In the genomic region with DNA sequence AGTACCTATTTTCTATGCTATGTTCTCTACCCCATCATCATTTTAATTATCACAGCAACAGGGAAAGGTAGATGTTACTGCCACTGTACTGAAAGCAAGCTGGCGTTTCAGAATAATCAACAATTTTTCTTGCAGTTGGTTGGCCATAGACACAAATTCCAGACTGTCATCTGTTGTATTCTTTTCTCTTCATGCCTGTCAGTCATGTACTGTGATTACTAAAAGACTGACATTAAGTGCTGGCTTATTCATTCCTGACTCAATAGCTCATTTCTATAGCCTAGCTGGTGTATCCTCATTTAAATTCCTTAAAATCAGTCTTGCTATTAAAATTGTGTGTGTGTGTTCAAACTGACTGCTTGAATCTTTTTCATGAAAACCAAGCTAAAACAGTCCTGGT, we compare ENCODE assay signal across 24 mouse cellular contexts.
A peak's percentile ranks its signal among the peaks of the same experiment; 100 is the strongest.
DNase-seq lines count a peak whose midpoint lies in the region; ATAC-seq and TF ChIP-seq lines count a peak whose summit lies in the region.
"Had no signal": no experiment of that assay in that cellular context is flagged by ENCODE, and none has a peak within 500 bp of the region (broad histone marks: within the 10 kb centered on the region; RNA-seq: fewer than 3 reads in every experiment).

No protein-coding gene starts in this region.

- 83% methylated on average over 1 of the region's 1 CpGs for WGBS in heart, embryonic 10.5 days
- WGBS in forebrain, embryonic 12.5 days, result 22% methylated on average over 1 of the region's 1 CpGs
- whole genome bisulfite sequencing in forebrain, embryonic 15.5 days, result 21% methylated on average over 1 of the region's 1 CpGs
- WGBS in lung, adult 2 months, result 91% methylated on average over 1 of the region's 1 CpGs

- H3K36me3 ChIP-seq in heart, embryonic 10.5 days, result no peaks in the 10 kb centered on the region
- H3K36me3 ChIP-seq in forebrain, embryonic 12.5 days (replicated peaks), result no peaks in the 10 kb centered on the region
- H3K36me3 ChIP-seq in forebrain, embryonic 15.5 days, result no peaks in the 10 kb centered on the region
- H3K36me3 ChIP-seq: G1E; heart, embryonic 12.5 days; heart, embryonic 15.5 days had no signal

- H3K4me1 ChIP-seq in heart, embryonic 10.5 days, result peaks cover 14% of the 10 kb centered on the region; the same call in 1 of the 2 replicates
- H3K4me1 ChIP-seq in forebrain, embryonic 12.5 days, result peaks cover 16% of the 10 kb centered on the region
- H3K4me1 ChIP-seq in forebrain, embryonic 15.5 days, result peaks cover 20% of the 10 kb centered on the region; the same call in 1 of the 2 replicates
- peaks cover 6% of the 10 kb centered on the region for H3K4me1 ChIP-seq in lung, adult 2 months (ENCODE audit: control insufficient read depth, insufficient read depth, low read length)

- no peak overlapping the region for H3K4me3 ChIP-seq in heart, embryonic 10.5 days
- H3K4me3 ChIP-seq in forebrain, embryonic 12.5 days (replicated peaks), result no peak overlapping the region
- H3K4me3 ChIP-seq in forebrain, embryonic 15.5 days, result no peak overlapping the region
- no peak overlapping the region for H3K4me3 ChIP-seq in lung, adult 2 months (replicated peaks; ENCODE audit: extremely low read depth, low read depth, low read length)
- H3K4me3 ChIP-seq: heart, embryonic 12.5 days; heart, embryonic 15.5 days had no signal

- TF ChIP-seq CTCF in lung, adult 2 months (IDR thresholded peaks at IDR 0.05; ENCODE audit: insufficient read depth, low read length), result no peak

- H3K4me2 ChIP-seq in forebrain, embryonic 12.5 days, result no peak overlapping the region
- no peak overlapping the region for H3K4me2 ChIP-seq in forebrain, embryonic 15.5 days (replicated peaks)
- H3K4me2 ChIP-seq: heart, embryonic 12.5 days; heart, embryonic 15.5 days; hindbrain, embryonic 14.5 days had no signal

- H3K27ac ChIP-seq in heart, embryonic 10.5 days, result no peak overlapping the region
- H3K27ac ChIP-seq in forebrain, embryonic 12.5 days, result peak overlapping the region; percentile 67
- peak overlapping the region; percentile 81 for H3K27ac ChIP-seq in forebrain, embryonic 15.5 days (replicated peaks)
- H3K27ac ChIP-seq: heart, embryonic 15.5 days; hindbrain, embryonic 14.5 days; hindbrain, postnatal 0 days had no signal

- intact Hi-C loops in heart, postnatal 10 days (cut with DNase I), result no loop called here

- peak; percentile 19 for DNase-seq in heart, embryonic 10.5 days (ENCODE audit: low spot score)
- DNase-seq in heart, postnatal 10 days, result no peak
- DNase-seq in Muller cell, postnatal 12 days (ENCODE audit: inconsistent ontology term), result peak; percentile 89
- no peak for DNase-seq in lung, adult 2 months
- no peak for DNase-seq in gastrocnemius, postnatal 10 days
- DNase-seq in lung, postnatal 4 days, result no peak
- DNase-seq: adrenal gland, adult 2 months; adrenal gland, postnatal 14 days; B cell, adult 2 months; cerebellum, adult 18-20 months; cerebellum, adult 9-10 months; cerebellum, postnatal 14 days; heart, postnatal 14 days; heart, postnatal 4 days; kidney, adult 11 months had no signal

- H3K9me3 ChIP-seq in heart, embryonic 10.5 days, result no peaks in the 10 kb centered on the region
- no peaks in the 10 kb centered on the region for H3K9me3 ChIP-seq in forebrain, embryonic 12.5 days
- H3K9me3 ChIP-seq in forebrain, embryonic 15.5 days, result no peaks in the 10 kb centered on the region
- H3K9me3 ChIP-seq: G1E; heart, embryonic 12.5 days; heart, embryonic 15.5 days had no signal

- peak; percentile 42; the same call in 1 of the 2 replicates for ATAC-seq in forebrain, embryonic 12.5 days (ENCODE audit: low FRiP score)
- peak; percentile 74 for ATAC-seq in forebrain, embryonic 15.5 days (replicated peaks)
- ATAC-seq: hindbrain, postnatal 0 days; inflammation-experienced regulatory T-cells, adult 6 months had no signal

- no peak overlapping the region for H3K9ac ChIP-seq in forebrain, embryonic 12.5 days
- H3K9ac ChIP-seq in forebrain, embryonic 15.5 days (replicated peaks), result no peak overlapping the region
- H3K9ac ChIP-seq: heart, embryonic 12.5 days; heart, embryonic 15.5 days; hindbrain, embryonic 14.5 days had no signal

- TF ChIP-seq POLR2A in lung, adult 2 months (IDR thresholded peaks at IDR 0.05; ENCODE audit: borderline replicate concordance, extremely low read depth, low read depth, low read length), result no peak

- H3K27me3 ChIP-seq in heart, embryonic 10.5 days (ENCODE audit: insufficient read depth, poor library complexity, severe bottlenecking), result no peaks in the 10 kb centered on the region
- no peaks in the 10 kb centered on the region for H3K27me3 ChIP-seq in forebrain, embryonic 12.5 days
- H3K27me3 ChIP-seq in forebrain, embryonic 15.5 days, result no peaks in the 10 kb centered on the region
- H3K27me3 ChIP-seq: CH12.LX; heart, embryonic 12.5 days; heart, embryonic 15.5 days had no signal

Comparison
In these comparisons a context has a peak if more than half of its experiments do, and no peak if none do; other contexts are left out.
1. DNase-seq: peak in heart, embryonic 10.5 days (single experiment) and Muller cell, postnatal 12 days (single experiment); none in heart, postnatal 10 days (0 of 2), lung, adult 2 months (single experiment), gastrocnemius, postnatal 10 days (single experiment) and lung, postnatal 4 days (0 of 2).